19 mouse cellular contexts compared by ENCODE assay signal in the genomic region with DNA sequence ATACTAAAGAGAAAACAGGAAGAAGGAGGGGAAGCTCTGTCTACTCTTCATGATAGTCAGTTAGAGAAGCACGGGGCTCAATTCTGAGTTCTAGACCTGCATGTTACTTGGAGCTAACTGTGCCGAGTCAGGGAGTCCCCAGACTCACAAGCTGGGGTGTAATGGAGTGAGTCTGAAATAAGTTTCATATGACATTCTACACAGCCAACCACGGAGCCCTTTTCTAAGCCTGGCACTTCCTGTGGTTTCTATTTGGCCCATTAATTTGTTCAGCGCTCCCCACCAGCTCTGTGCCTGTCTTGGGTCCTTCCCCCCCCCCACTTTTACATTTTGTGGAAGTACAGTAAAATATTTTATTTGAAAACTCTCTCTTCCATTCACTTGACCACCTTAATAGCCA. TPM values are rescaled to one million over a fixed set of nuclear protein-coding genes. Genes with fewer than 3 reads are reported as not detected.
DNase-seq lines count a peak whose midpoint lies in the region; ATAC-seq lines count a peak whose summit lies in the region.
"Had no signal": no experiment of that assay in that cellular context is flagged by ENCODE, and none has a peak within 500 bp of the region (broad histone marks: within the 10 kb centered on the region; RNA-seq: fewer than 3 reads in every experiment).

No protein-coding gene starts in this region.

- H3K27ac ChIP-seq in heart, embryonic 13.5 days (replicated peaks), result peak overlapping the region; percentile 12; the same call in 1 of the 2 replicates
- H3K27ac ChIP-seq in heart, embryonic 12.5 days (ENCODE audit: poor library complexity, severe bottlenecking), result no peak overlapping the region
- peak overlapping the region; percentile 91 for H3K27ac ChIP-seq in liver, embryonic 13.5 days
- H3K27ac ChIP-seq: embryonic facial prominence, embryonic 10.5 days; intestine, embryonic 15.5 days; neural tube, embryonic 15.5 days had no signal

- H3K9me3 ChIP-seq in heart, embryonic 13.5 days, result no peaks in the 10 kb centered on the region
- no peaks in the 10 kb centered on the region for H3K9me3 ChIP-seq in heart, embryonic 12.5 days (replicated peaks)
- no peaks in the 10 kb centered on the region for H3K9me3 ChIP-seq in liver, embryonic 13.5 days (replicated peaks)
- H3K9me3 ChIP-seq: embryonic facial prominence, embryonic 10.5 days; forebrain, embryonic 15.5 days; intestine, embryonic 15.5 days; neural tube, embryonic 15.5 days had no signal

- no peaks in the 10 kb centered on the region for H3K36me3 ChIP-seq in heart, embryonic 13.5 days
- H3K36me3 ChIP-seq in heart, embryonic 12.5 days, result no peaks in the 10 kb centered on the region
- H3K36me3 ChIP-seq in liver, embryonic 13.5 days, result no peaks in the 10 kb centered on the region
- no peaks in the 10 kb centered on the region for H3K36me3 ChIP-seq in splenic B cell, adult 2 months (ENCODE audit: control insufficient read depth, insufficient read depth, low read length, poor library complexity, severe bottlenecking)
- H3K36me3 ChIP-seq: embryonic facial prominence, embryonic 10.5 days; intestine, embryonic 15.5 days had no signal

- H3K4me3 ChIP-seq in heart, embryonic 13.5 days, result no peak overlapping the region
- no peak overlapping the region for H3K4me3 ChIP-seq in heart, embryonic 12.5 days
- no peak overlapping the region for H3K4me3 ChIP-seq in liver, embryonic 13.5 days (replicated peaks)
- H3K4me3 ChIP-seq: embryonic facial prominence, embryonic 10.5 days; forebrain, embryonic 15.5 days; intestine, embryonic 15.5 days; neural tube, embryonic 15.5 days had no signal

- WGBS in heart, embryonic 13.5 days, result 73% methylated on average over 4 of the region's 4 CpGs
- 65% methylated on average over 4 of the region's 4 CpGs for WGBS in heart, embryonic 12.5 days
- WGBS in liver, embryonic 13.5 days (ENCODE audit: insufficient replicate concordance), result 30% methylated on average over 4 of the region's 4 CpGs

- DNase-seq in thymus, postnatal 0 days (ENCODE audit: low spot score), result peak; percentile 24
- DNase-seq in thymus, postnatal 36 days, result no peak
- no peak for DNase-seq in liver, embryonic 13.5 days
- DNase-seq in splenic B cell, adult 2 months (ENCODE audit: low read depth, low spot score), result peak; percentile 54
- no peak for DNase-seq in adipocyte (ENCODE audit: low spot score)
- DNase-seq in adrenal gland, adult 8-10 months, result no peak
- DNase-seq: adrenal gland, postnatal 25 days; cerebellum, postnatal 25 days; heart, adult 11 months; heart, postnatal 10 days; kidney, postnatal 10 days; lung, embryonic 14.5 days; right cerebral cortex, adult 18-20 months had no signal

- H3K27me3 ChIP-seq in heart, embryonic 13.5 days (replicated peaks), result no peaks in the 10 kb centered on the region
- no peaks in the 10 kb centered on the region for H3K27me3 ChIP-seq in heart, embryonic 12.5 days (replicated peaks)
- H3K27me3 ChIP-seq in liver, embryonic 13.5 days, result no peaks in the 10 kb centered on the region
- no peaks in the 10 kb centered on the region for H3K27me3 ChIP-seq in splenic B cell, adult 2 months (ENCODE audit: control insufficient read depth, insufficient read depth, low read length, poor library complexity, severe bottlenecking)
- H3K27me3 ChIP-seq: forebrain, embryonic 15.5 days; intestine, embryonic 15.5 days; neural tube, embryonic 15.5 days had no signal

- ATAC-seq in heart, embryonic 13.5 days (ENCODE audit: extremely low read depth, insufficient number of reproducible peaks, low FRiP score, low TSS enrichment), result no peak
- ATAC-seq in heart, embryonic 12.5 days (ENCODE audit: insufficient number of reproducible peaks, low FRiP score), result no peak
- no peak for ATAC-seq in liver, embryonic 13.5 days (ENCODE audit: low read depth)
- ATAC-seq: forebrain, embryonic 15.5 days; intestine, embryonic 15.5 days had no signal

- H3K4me1 ChIP-seq in heart, embryonic 13.5 days, result peaks cover 11% of the 10 kb centered on the region
- H3K4me1 ChIP-seq in heart, embryonic 12.5 days (replicated peaks), result peaks cover 23% of the 10 kb centered on the region
- peaks cover 89% of the 10 kb centered on the region for H3K4me1 ChIP-seq in liver, embryonic 13.5 days (replicated peaks)
- H3K4me1 ChIP-seq: intestine, embryonic 15.5 days had no signal

- H3K4me2 ChIP-seq in heart, embryonic 13.5 days, result no peak overlapping the region
- H3K4me2 ChIP-seq in heart, embryonic 12.5 days, result no peak overlapping the region
- peak overlapping the region; percentile 69; the same call in 1 of the 2 replicates for H3K4me2 ChIP-seq in liver, embryonic 13.5 days
- H3K4me2 ChIP-seq: forebrain, embryonic 15.5 days; intestine, embryonic 15.5 days; lung, embryonic 14.5 days; neural tube, embryonic 15.5 days had no signal

- H3K9ac ChIP-seq in heart, embryonic 13.5 days, result no peak overlapping the region
- H3K9ac ChIP-seq in heart, embryonic 12.5 days, result no peak overlapping the region
- H3K9ac ChIP-seq in liver, embryonic 13.5 days, result peak overlapping the region; percentile 74; the same call in 1 of the 2 replicates
- H3K9ac ChIP-seq: forebrain, embryonic 15.5 days; intestine, embryonic 15.5 days; lung, embryonic 14.5 days; neural tube, embryonic 15.5 days had no signal

RNA-seq across cellular contexts. Expression of a gene that starts 27.3 kb away (rescaled TPM):
- 3.1 and 3.3 TPM in 2 replicates for polyA plus RNA-seq in heart, embryonic 13.5 days (2015; fragmentation: Nextera tagmentation; extraction: Ambion mirVana)
- 6.7 and 8.5 TPM in 2 replicates for polyA plus RNA-seq in heart, embryonic 12.5 days (2016; fragmentation: Nextera tagmentation; extraction: Ambion mirVana)
- 3.2 and 3.8 TPM in 2 replicates for polyA plus RNA-seq in thymus, postnatal 0 days (2015; fragmentation: Nextera tagmentation; extraction: Ambion mirVana)
- 1.8 and 2.0 TPM in 2 replicates for polyA plus RNA-seq in liver, embryonic 13.5 days (2015; fragmentation: Nextera tagmentation; extraction: Ambion mirVana)
- 10 to 100 TPM in 2 of 4 experiments, 1 to 10 TPM in 2; 1.5 to 30.4 (median 13.9) TPM for total RNA-seq in adrenal gland, adult 8-10 months (2022)

Comparison
In these comparisons a context has a peak if more than half of its experiments do, and no peak if none do; other contexts are left out.
1. DNase-seq: peak in thymus, postnatal 0 days (single experiment) and splenic B cell, adult 2 months (single experiment); none in thymus, postnatal 36 days (0 of 2), liver, embryonic 13.5 days (single experiment), adipocyte (single experiment) and adrenal gland, adult 8-10 months (single experiment).